Comparison of ENCODE assay signal across 9 mouse cellular contexts in the genomic region with DNA sequence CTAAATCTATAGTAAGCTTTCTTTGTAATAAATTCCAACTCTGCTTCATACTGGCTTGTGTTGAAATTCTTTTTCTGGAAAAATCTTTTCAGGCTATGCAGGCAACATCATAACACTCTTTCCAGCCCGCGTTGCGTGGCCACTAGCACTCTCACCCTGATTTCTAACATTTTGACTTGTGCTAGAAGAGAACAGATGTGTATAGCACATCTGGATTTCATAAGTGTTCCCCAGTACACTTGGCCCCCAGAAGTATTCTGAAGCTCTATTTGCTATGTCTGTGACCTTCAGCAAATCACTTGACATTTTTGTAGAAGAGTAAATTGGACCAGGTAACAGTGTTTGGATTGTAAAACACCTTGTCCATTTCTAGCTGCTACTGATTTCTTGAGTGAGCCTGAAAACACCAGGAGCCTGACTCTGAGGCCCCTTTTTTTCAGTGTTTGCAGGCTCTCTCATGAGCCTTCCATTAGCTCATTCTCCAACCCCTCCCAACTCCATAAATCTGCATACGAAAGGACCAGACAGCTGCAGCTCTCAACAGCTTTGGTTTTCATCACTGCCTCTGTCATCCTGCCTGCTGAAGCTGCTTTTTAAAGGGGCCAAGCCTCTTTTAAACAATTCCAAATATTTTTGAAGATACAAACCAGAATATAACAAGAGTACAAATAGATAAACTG.
A peak's percentile ranks its signal among the peaks of the same experiment; 100 is the strongest.
DNase-seq lines count a peak whose midpoint lies in the region; ATAC-seq and TF ChIP-seq lines count a peak whose summit lies in the region.
"Had no signal": no experiment of that assay in that cellular context is flagged by ENCODE, and none has a peak within 500 bp of the region (broad histone marks: within the 10 kb centered on the region; RNA-seq: fewer than 3 reads in every experiment).

No protein-coding gene starts in this region.

- H3K4me3 ChIP-seq in layer of hippocampus, adult 2 months: no peak overlapping the region
- H3K4me3 ChIP-seq in forebrain, embryonic 15.5 days: no peak overlapping the region
- H3K4me3 ChIP-seq in limb, embryonic 14.5 days (replicated peaks; ENCODE audit: low read length): no peak overlapping the region
- no peak overlapping the region for H3K4me3 ChIP-seq in liver, postnatal 0 days (ENCODE audit: low read depth, low read length)

- H3K9me3 ChIP-seq in forebrain, embryonic 15.5 days: no peaks in the 10 kb centered on the region
- H3K9me3 ChIP-seq in limb, embryonic 14.5 days (ENCODE audit: control insufficient read depth, low read length): no peaks in the 10 kb centered on the region
- H3K9me3 ChIP-seq in liver, postnatal 0 days (ENCODE audit: low read length): no peaks in the 10 kb centered on the region

- H3K27ac ChIP-seq in layer of hippocampus, adult 2 months: 0 out of 2 replicates have a peak overlapping the region, but pooled peaks have one; percentile 36
- peak overlapping the region; percentile 57 for H3K27ac ChIP-seq in forebrain, embryonic 15.5 days (replicated peaks)
- no peak overlapping the region; the same call in 1 of the 2 replicates for H3K27ac ChIP-seq in limb, embryonic 14.5 days (replicated peaks; ENCODE audit: low read depth, low read length)
- H3K27ac ChIP-seq in liver, postnatal 0 days (ENCODE audit: low read depth): no peak overlapping the region
- H3K27ac ChIP-seq: liver, embryonic 14.5 days had no signal

- no peaks in the 10 kb centered on the region for H3K36me3 ChIP-seq in forebrain, embryonic 15.5 days
- H3K36me3 ChIP-seq in limb, embryonic 14.5 days (ENCODE audit: control insufficient read depth, insufficient read depth, low read length): no peaks in the 10 kb centered on the region
- H3K36me3 ChIP-seq in liver, postnatal 0 days (replicated peaks; ENCODE audit: insufficient read depth, low read length): no peaks in the 10 kb centered on the region

- 62% methylated on average over 4 of the region's 4 CpGs for WGBS in forebrain, embryonic 15.5 days
- WGBS in limb, embryonic 14.5 days: 14% methylated on average over 4 of the region's 4 CpGs
- 83% methylated on average over 4 of the region's 4 CpGs for WGBS in liver, postnatal 0 days (ENCODE audit: insufficient replicate concordance)

- TF ChIP-seq POLR2A in limb, embryonic 14.5 days (IDR thresholded peaks at IDR 0.05; ENCODE audit: borderline replicate concordance, extremely low read depth, insufficient read depth, insufficient read length): no peak

- no peak for TF ChIP-seq CTCF in layer of hippocampus, adult 2 months (conservative IDR thresholded peaks at IDR 0.05)
- no peak for TF ChIP-seq CTCF in liver, postnatal 0 days (IDR thresholded peaks at IDR 0.05; ENCODE audit: low read depth)

- no peak for TF ChIP-seq EP300 in liver, postnatal 0 days (IDR thresholded peaks at IDR 0.05; ENCODE audit: low read depth)

- peak; percentile 97 for ATAC-seq in forebrain, embryonic 15.5 days (replicated peaks)
- peak; percentile 68 for ATAC-seq in limb, embryonic 14.5 days (ENCODE audit: low FRiP score, low read depth)
- ATAC-seq in liver, postnatal 0 days: no peak

- no peak overlapping the region for H3K9ac ChIP-seq in forebrain, embryonic 15.5 days (replicated peaks)
- no peak overlapping the region for H3K9ac ChIP-seq in limb, embryonic 14.5 days (ENCODE audit: low read depth, low read length, severe bottlenecking)
- no peak overlapping the region for H3K9ac ChIP-seq in liver, postnatal 0 days (replicated peaks)
- H3K9ac ChIP-seq: liver, embryonic 14.5 days had no signal

- no peak overlapping the region for H3K4me2 ChIP-seq in forebrain, embryonic 15.5 days (replicated peaks)
- no peak overlapping the region for H3K4me2 ChIP-seq in limb, embryonic 14.5 days (replicated peaks; ENCODE audit: low read depth, low read length, severe bottlenecking)
- no peak overlapping the region for H3K4me2 ChIP-seq in liver, postnatal 0 days (ENCODE audit: low read depth, low read length)

- peaks cover 11% of the 10 kb centered on the region for H3K4me1 ChIP-seq in forebrain, embryonic 15.5 days
- peaks cover 6% of the 10 kb centered on the region; the same call in 1 of the 2 replicates for H3K4me1 ChIP-seq in limb, embryonic 14.5 days (ENCODE audit: control insufficient read depth, insufficient read depth, low read length)
- no peaks in the 10 kb centered on the region for H3K4me1 ChIP-seq in liver, postnatal 0 days (ENCODE audit: insufficient read depth)

- H3K27me3 ChIP-seq in forebrain, embryonic 15.5 days: no peaks in the 10 kb centered on the region
- H3K27me3 ChIP-seq in limb, embryonic 14.5 days (ENCODE audit: control insufficient read depth, insufficient read depth, low read length): no peaks in the 10 kb centered on the region
- no peaks in the 10 kb centered on the region for H3K27me3 ChIP-seq in liver, postnatal 0 days (ENCODE audit: insufficient read depth, low read length)

- peak in 1 of 2 experiments; percentile 31 for DNase-seq in layer of hippocampus, adult 2 months (ENCODE audit: low spot score in 2 of 2)
- DNase-seq in layer of hippocampus, postnatal 25 days (ENCODE audit: extremely low spot score in 1 of 2, low spot score in 1 of 2): no peak
- DNase-seq in limb, embryonic 14.5 days (ENCODE audit: low spot score): peak; percentile 38
- DNase-seq in skeletal muscle tissue, adult 2 months (ENCODE audit: low read depth, low spot score): peak; percentile 3
- DNase-seq in thymus, postnatal 36 days: no peak
- no peak for DNase-seq in liver, postnatal 0 days
- DNase-seq in adipocyte (ENCODE audit: low spot score): no peak

Comparison
In these comparisons a context has a peak if more than half of its experiments do, and no peak if none do; other contexts are left out.
1. DNase-seq: peak in limb, embryonic 14.5 days (single experiment) and skeletal muscle tissue, adult 2 months (single experiment); none in layer of hippocampus, postnatal 25 days (0 of 2), thymus, postnatal 36 days (0 of 2), liver, postnatal 0 days (single experiment) and adipocyte (single experiment).
2. H3K27ac ChIP-seq: peak in layer of hippocampus, adult 2 months (single experiment) and forebrain, embryonic 15.5 days (single experiment); none in limb, embryonic 14.5 days (single experiment) and liver, postnatal 0 days (single experiment).